Mouse (Mus musculus) layer of hippocampus, postnatal 10 days (tissue): ENCODE results near the gene Ttyh1. TPM values are rescaled to one million over a fixed set of nuclear protein-coding genes. Genes with fewer than 3 reads are reported as not detected.
A peak's percentile ranks its signal among the peaks of the same experiment; 100 is the strongest.

Experiments used
- DNase-seq, 2 experiments: peaks; one replicate each; pipeline ENCODE4 v3.0.0; 2021; ENCODE audit warnings: low spot score in 2 of 2
- long read RNA-seq: library from polyadenylated mRNA; stranded (forward); transcript quantifications from one replicate; pipeline ENCODE4 v2.0.0, GENCODE M21; 2023
- total RNA-seq, 2 experiments: library from RNA; stranded (reverse); gene quantifications; 2 replicates each; pipeline ENCODE4 v1.2.3; 2021

The Ttyh1 gene
- 100 to 1,000 TPM; 610 to 702 TPM for total RNA-seq
- long read RNA-seq, full-length matches to known transcripts = 301 of 391 reads
- long read RNA-seq, partial matches to known transcripts = 35 of 391 reads
- long read RNA-seq, other reads (novel, unspliced or antisense) = 55 of 391 reads

- peak; percentile 78 to 84 for DNase-seq
Measured at GRCm38 (mm10) chr7:4119344-4119902, at the start of gene Ttyh1. Ttyh1 (plus strand) TSS chr7:4119408.

DNA sequence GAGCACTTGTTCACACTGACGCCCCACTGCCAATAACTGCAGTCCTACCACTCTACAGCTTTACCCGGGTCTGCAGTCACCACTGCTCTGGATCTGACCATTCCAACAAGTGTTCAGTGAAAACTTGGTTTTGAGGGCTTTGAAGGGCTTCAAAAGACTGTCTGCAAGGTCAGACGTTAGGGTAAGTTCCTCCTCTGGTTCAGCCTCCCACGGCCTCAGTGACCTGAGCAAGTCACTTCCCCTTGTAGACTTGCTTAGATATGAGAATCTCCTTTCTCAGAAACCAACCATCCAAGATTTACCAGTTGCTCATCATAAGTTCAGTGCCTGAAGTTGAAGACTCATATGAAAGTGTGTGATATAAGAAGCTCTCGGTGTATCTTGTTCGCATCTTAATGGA lies 48.1 kb upstream of the Ttyh1 start:
- DNase-seq = no peak

GRCm38 (mm10) chr7:4073144-4073543 lies 46.1 kb upstream of the Ttyh1 start:
- DNase-seq = no peak

DNA sequence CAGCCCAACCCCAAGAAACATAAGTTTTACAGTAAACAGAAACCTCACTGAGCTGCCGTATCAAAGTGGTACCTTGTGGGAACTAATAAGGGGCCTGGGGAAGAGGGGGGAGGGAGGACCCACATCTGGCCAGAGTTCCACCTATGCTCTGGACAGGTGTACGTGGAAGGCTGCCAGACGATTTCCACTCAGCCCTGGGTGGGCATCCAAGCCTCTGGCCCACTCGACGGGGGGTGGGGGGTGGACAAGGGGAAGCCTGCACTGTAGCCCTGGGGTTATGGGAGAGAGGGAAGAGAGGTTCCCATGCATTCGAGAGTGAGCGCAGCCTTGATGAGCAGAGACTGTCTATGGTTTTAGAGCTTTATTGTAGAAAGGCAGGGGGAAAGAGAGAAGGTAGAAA lies 39.7 kb upstream of the Ttyh1 start:
- DNase-seq = no peak

GRCm38 (mm10) chr7:4080552-4080951 lies 38.7 kb upstream of the Ttyh1 start:
- DNase-seq = no peak

- no peak for DNase-seq
Measured at GRCm38 (mm10) chr7:4081706-4082105, 37.5 kb upstream of the Ttyh1 start.

GRCm38 (mm10) chr7:4082804-4083203 lies 36.4 kb upstream of the Ttyh1 start:
- DNase-seq = no peak

- peak in 1 of 2 experiments; percentile 23 for DNase-seq
Measured at GRCm38 (mm10) chr7:4084161-4084560, 35.0 kb upstream of the Ttyh1 start.

DNA sequence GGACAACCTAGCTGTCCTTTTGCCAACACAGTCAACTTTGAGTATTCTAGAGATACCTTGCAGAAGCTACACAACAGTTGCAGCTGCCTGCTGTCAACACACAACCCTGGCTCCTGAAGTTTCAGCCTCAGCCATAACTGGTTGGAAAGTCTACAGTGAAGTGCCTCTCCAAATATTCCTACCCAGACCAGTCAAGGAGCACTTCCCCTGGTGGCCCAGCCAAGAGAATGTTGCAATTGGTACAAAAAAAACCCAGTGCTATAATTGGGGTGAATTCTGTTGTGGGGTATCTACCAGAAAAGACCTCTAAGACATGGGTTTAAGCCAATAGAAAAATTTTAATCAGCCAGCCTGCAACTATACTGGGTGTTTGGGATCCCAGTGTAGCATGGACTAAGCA lies 33.6 kb upstream of the Ttyh1 start:
- DNase-seq = no peak

DNA sequence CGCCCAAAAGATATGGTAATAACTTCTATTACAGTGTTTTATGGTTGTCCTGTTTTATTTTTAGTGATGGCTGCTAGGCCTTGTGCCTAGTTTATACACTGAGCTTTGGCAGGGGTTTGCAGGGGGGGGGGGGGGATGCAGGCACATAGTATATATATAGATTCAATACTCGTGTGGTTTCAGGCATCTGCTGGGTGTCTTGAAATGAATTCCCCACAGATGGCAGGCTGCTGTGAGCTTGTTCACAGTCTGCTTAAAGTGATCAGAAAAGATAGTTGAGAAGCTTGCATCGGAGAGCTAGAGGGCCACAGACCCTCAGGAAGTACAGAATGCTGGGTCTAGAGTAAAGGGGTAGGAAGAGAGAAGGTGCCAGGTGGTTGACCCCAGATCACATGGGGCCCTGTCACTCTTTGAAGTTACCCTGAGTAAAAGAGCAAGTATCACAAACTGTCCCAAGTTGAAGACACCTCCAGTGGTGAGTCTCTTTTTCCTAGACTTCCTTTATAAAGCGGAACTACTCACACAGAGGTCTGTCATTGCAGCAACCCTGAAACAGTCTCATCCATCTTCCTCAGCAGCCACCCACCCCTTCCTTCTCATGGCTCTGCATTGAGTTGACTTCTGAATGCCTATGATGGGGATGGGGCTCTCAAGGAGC lies 31.8 kb upstream of the Ttyh1 start:
- DNase-seq = no peak

DNA sequence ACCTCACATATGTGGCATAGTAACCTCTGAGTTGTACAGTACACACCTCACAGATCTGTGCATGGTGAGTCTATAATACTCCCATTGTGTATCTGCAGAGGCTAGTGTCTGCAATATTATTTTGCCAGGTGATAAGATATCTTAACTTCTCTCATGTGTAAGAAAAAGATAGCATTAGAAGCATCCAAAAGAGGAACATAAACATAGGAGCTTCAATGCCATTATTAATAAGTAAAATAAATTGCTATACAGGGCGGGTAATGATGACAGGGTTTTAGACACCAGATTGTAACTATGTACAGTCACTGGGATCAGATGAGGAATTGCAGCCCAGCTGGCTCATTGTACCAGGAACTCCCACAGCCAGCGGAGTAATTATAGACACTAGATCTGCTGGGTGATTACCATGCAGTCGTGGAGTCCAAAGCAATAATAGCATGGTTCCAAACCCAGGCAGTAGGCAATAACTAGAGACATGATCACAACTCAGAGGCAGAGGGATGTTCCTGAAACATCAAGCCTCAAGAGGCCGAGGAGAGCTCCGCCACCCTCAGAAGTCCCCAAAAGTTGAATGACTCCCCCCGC lies 31.2 kb upstream of the Ttyh1 start:
- DNase-seq = no peak

- no peak for DNase-seq
Measured at GRCm38 (mm10) chr7:4088679-4089078, 30.5 kb upstream of the Ttyh1 start.

GRCm38 (mm10) chr7:4091170-4091569 lies 28.0 kb upstream of the Ttyh1 start:
- no peak for DNase-seq

- DNase-seq = no peak
Measured at GRCm38 (mm10) chr7:4098301-4098700, 20.9 kb upstream of the Ttyh1 start.

- no peak for DNase-seq
Measured at GRCm38 (mm10) chr7:4098832-4099231, 20.4 kb upstream of the Ttyh1 start.

- DNase-seq = peak in 1 of 2 experiments; percentile 9
Measured at GRCm38 (mm10) chr7:4101144-4101543, 18.1 kb upstream of the Ttyh1 start.

GRCm38 (mm10) chr7:4103411-4103810 lies 15.8 kb upstream of the Ttyh1 start:
- DNase-seq = peak in 1 of 2 experiments; percentile 28

DNA sequence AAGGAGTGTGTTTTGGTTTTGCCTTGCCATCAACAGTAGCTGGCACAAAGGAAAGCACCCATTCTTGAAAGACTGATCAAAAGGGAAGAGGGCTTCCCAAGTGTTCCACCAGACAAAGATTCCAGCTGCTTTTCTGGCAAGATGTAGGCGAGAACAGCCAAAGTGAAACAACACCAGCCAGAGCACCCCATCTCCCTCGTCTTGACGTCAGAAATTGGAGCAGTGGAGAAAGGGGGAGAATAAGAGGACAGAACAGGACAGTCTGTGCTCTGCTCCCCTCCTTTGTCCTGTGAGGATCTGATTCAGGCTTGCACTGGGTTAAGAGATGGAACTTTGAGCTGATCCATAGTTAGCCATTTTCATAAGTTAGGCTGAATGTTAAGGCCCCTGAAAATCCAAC lies 7.4 kb upstream of the Ttyh1 start:
- DNase-seq = peak; percentile 19 to 22

DNA sequence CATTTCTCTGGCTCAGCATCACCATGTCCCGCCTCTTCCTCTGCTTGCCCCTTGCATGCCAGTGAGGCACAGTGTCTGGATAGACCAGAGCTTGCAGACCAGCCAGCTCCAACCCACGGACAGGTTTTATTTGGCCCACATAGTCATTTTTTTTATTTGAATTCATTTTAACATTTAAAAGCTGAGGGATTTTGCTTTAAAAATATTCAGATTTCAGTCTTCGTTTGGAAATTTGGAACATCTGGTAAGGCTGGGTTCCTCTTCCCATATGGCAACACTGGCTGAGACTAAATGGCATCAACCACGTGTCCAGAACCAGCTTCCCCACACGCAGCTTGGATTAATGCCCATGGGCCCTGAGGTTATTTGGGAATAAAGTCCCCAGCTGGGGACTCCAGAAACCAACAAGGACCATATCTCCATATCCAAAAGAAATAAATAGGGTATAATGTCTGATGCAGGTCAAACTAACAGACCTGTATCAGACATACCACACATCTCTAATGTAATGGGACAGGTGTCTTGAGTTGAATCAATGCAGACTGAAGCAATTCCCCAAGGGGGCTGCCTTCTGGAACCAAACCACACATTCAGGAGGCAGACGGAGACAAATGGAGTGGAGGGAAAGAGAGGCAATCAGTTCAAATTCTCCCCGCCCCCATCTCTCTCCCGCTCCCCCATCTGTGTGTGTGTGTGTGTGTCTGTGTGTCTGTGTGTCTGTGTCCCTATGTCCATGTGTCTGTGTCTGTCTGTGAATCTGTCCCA lies 2.0 kb upstream of the Ttyh1 start:
- peak in 1 of 2 experiments; percentile 35 for DNase-seq

DNA sequence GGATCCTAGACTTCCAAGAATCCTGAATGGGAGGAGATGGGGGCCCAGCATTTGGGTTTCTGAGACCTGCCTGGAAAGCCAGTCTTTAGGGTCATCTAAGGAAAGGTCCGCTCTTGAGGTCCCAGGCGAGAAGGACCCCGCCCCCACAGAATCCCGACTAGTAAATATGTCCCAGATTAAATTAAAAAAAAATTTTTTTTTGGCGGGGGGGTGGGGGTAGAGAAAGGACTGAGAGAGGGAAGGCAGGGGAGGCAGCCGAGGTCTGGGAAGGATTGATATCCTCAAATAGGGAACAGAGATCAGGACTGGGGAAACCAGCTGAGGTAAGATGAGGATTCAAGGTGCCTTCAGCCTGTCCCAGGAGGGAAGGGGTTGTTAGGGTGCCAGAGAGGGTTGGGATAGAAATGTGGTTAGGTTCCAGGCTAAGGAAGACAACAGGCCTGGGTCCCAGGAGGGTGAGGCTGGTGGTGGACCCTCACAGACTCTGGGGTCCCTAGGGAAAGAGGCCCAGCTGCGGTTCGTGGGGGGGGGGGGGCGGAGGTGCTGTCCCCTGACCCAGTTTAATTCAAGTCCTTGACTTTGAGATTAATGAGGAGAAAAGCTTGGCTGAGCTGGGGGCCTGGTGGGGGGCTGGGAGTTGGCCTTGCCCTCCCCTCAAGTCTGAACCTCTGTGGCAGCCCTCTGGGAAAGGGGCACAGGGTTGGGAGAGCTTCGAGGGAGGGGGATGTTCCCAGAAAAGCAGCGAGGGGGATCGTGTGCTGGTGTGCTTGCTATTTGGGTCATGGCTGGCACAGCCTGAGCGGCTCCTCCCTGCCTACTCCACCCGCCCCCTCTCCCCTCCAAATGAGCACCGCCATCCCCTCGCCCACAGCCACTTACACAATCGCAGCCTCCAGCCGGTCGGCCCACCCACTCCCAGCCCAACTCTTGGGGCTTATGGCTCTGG lies 1.0 kb downstream of the Ttyh1 start:
- DNase-seq = peak in 1 of 2 experiments; percentile 62
